Mouse (Mus musculus): ENCODE data around the gene Fem1b. TPM values are rescaled to one million over a fixed set of nuclear protein-coding genes. Genes with fewer than 3 reads are reported as not detected.
A peak's percentile ranks its signal among the peaks of the same experiment; 100 is the strongest.

Fem1b gene
- polyA plus RNA-seq, 1 experiment from 2014 or later = 37.6 TPM

DNA sequence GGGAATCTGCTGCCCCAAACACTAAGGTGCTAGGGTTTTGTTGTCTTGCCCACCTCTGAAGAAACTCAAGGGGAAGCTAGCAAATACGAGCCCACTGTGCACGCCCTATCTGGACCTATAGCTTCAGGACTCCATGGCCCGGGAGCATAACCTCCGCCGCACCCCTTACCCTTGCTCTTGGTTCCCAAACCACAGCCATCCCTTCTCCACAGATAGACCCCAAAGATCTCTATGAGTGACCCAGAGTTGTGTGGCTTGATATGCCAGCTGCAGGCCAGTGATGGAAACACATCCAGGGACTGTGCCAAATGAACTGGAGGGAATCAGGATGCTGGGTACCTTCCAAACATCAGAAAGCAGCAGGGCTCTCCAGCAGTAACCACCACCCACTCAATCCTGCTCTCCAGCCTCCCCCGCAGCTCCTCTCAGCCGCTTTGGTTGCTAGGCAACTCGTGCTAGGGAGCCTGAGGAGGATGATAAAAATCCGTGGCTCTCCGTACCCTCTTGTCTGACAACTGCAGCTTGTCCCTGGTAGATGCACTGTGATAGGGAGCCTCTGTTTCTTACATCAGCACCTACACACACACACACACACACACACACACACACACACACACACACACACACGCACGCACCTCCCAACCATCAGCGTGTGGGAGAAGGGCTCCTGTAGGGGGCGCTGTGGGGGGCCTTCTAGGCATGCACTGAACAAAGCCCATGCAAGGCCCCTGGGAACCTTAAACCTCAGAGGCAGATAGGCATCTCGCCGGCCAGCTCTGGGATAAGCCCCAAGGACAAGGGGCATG, 28.6 kb downstream of the Fem1b start:
- no peak; the same call in 1 of the 2 replicates for ATAC-seq (ENCODE audit: insufficient read depth)
- H3K27ac ChIP-seq (ENCODE audit: low read depth) = no peak overlapping the region
- no peak overlapping the region for H3K4me3 ChIP-seq (ENCODE audit: low read depth, low read length)
- peak; percentile 56 for TF ChIP-seq CTCF (IDR thresholded peaks at IDR 0.05; ENCODE audit: low read depth)
- no peak overlapping the region for H3K9ac ChIP-seq
- no peaks in the 10 kb centered on the region for H3K27me3 ChIP-seq (ENCODE audit: insufficient read depth, low read length)
- no peak overlapping the region for H3K4me2 ChIP-seq
- DNase-seq = peak; percentile 68
- H3K9me3 ChIP-seq (ENCODE audit: low read depth, low read length) = no peaks in the 10 kb centered on the region
- H3K4me1 ChIP-seq (ENCODE audit: insufficient read depth) = no peaks in the 10 kb centered on the region
- no peaks in the 10 kb centered on the region for H3K36me3 ChIP-seq (ENCODE audit: insufficient read depth)
- 39% methylated on average over 16 of the region's 16 CpGs for WGBS

GRCm38 (mm10) chr9:62781965-62782364, 29.8 kb downstream of the Fem1b start:
- Histone ChIP-seq H3K36me3 (ENCODE audit: insufficient read depth) (no peaks in the 10 kb centered on the region), H3K4me1 (ENCODE audit: insufficient read depth) (no peaks in the 10 kb centered on the region), H3K27me3 (ENCODE audit: insufficient read depth, low read length) (no peaks in the 10 kb centered on the region), H3K9ac (no peak overlapping the region), H3K9me3 (ENCODE audit: low read depth, low read length) (no peaks in the 10 kb centered on the region), H3K4me2 (no peak overlapping the region), H3K4me3 (ENCODE audit: low read depth, low read length) (no peak overlapping the region), H3K27ac (ENCODE audit: low read depth) (no peak overlapping the region)
- WGBS = 58% methylated on average over 3 of the region's 3 CpGs
- no peak for TF ChIP-seq CTCF (IDR thresholded peaks at IDR 0.05; ENCODE audit: low read depth)
- no peak for ATAC-seq (ENCODE audit: insufficient read depth)
- DNase-seq = peak; percentile 24

DNA sequence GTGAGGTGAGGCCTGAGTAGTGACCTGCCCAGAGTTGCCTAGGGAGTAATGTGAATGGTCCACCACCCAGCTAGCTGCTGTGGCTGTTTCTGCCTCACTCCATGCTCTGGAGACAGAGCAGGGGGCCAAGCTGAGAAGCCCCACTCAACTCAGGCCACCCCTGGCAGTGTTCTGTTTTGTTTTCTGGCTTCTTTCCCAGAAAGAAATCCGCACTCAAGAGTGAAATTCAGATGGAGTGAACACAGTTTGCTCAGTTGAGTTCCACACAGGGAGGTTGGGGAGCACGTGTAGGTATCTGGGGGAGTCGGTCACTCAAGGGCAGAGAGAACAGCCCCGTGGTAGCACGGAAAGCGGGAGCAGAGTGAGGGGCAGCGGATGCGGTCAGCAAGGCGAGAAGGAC, 33.0 kb downstream of the Fem1b start:
- no peak for ATAC-seq (ENCODE audit: insufficient read depth)
- Histone ChIP-seq H3K4me1 (ENCODE audit: insufficient read depth) (no peaks in the 10 kb centered on the region), H3K27ac (ENCODE audit: low read depth) (no peak overlapping the region), H3K27me3 (ENCODE audit: insufficient read depth, low read length) (no peaks in the 10 kb centered on the region), H3K4me3 (ENCODE audit: low read depth, low read length) (no peak overlapping the region), H3K9ac (no peak overlapping the region), H3K36me3 (ENCODE audit: insufficient read depth) (no peaks in the 10 kb centered on the region), H3K9me3 (ENCODE audit: low read depth, low read length) (no peaks in the 10 kb centered on the region), H3K4me2 (no peak overlapping the region)
- 81% methylated on average over 9 of the region's 9 CpGs for WGBS
- TF ChIP-seq CTCF (IDR thresholded peaks at IDR 0.05; ENCODE audit: low read depth) = no peak
- peak; percentile 52 for DNase-seq

GRCm38 (mm10) chr9:62777461-62777860, 34.3 kb downstream of the Fem1b start:
- peak; percentile 82 for DNase-seq
- Histone ChIP-seq H3K27me3 (ENCODE audit: insufficient read depth, low read length) (no peaks in the 10 kb centered on the region), H3K9me3 (ENCODE audit: low read depth, low read length) (no peaks in the 10 kb centered on the region), H3K36me3 (ENCODE audit: insufficient read depth) (no peaks in the 10 kb centered on the region), H3K9ac (no peak overlapping the region), H3K4me2 (no peak overlapping the region), H3K4me1 (ENCODE audit: insufficient read depth) (no peaks in the 10 kb centered on the region), H3K4me3 (ENCODE audit: low read depth, low read length) (no peak overlapping the region), H3K27ac (ENCODE audit: low read depth) (no peak overlapping the region)
- peak; percentile 42 for ATAC-seq (ENCODE audit: insufficient read depth)
- 5% methylated on average over 5 of the region's 5 CpGs for WGBS
- peak; percentile 88 for TF ChIP-seq CTCF (IDR thresholded peaks at IDR 0.05; ENCODE audit: low read depth)

DNA sequence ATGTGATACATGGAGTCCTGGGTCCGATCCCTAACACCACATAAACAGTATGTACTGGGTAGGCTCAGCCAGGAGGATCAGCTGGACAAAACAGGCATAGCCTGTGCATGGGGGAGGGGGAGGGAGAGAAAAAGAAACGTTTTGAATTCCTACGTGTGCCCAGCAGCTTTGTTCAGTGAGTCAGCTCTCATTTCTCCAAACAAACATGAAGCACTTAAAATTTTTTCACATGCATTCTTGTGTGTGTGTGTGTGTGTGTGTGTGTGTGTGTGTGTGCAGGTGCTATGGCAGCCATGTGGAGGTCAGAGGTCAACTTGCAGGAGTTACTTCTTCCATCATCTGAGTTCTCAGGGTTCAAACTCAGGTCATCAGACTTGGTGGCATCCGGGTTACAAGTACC, 36.3 kb downstream of the Fem1b start:
- Histone ChIP-seq H3K9me3 (ENCODE audit: low read depth, low read length) (no peaks in the 10 kb centered on the region), H3K27ac (ENCODE audit: low read depth) (no peak overlapping the region), H3K4me3 (ENCODE audit: low read depth, low read length) (no peak overlapping the region), H3K36me3 (ENCODE audit: insufficient read depth) (no peaks in the 10 kb centered on the region), H3K9ac (no peak overlapping the region), H3K27me3 (ENCODE audit: insufficient read depth, low read length) (no peaks in the 10 kb centered on the region), H3K4me1 (ENCODE audit: insufficient read depth) (no peaks in the 10 kb centered on the region), H3K4me2 (no peak overlapping the region)
- 22% methylated on average over 4 of the region's 4 CpGs for WGBS
- DNase-seq (peak; percentile 29), ATAC-seq (ENCODE audit: insufficient read depth) (no peak; the same call in 1 of the 2 replicates)
- no peak for TF ChIP-seq CTCF (IDR thresholded peaks at IDR 0.05; ENCODE audit: low read depth)

GRCm38 (mm10) chr9:62772746-62773145, 39.0 kb downstream of the Fem1b start:
- Histone ChIP-seq H3K4me3 (ENCODE audit: low read depth, low read length) (no peak overlapping the region), H3K36me3 (ENCODE audit: insufficient read depth) (no peaks in the 10 kb centered on the region), H3K9ac (no peak overlapping the region), H3K4me2 (no peak overlapping the region), H3K4me1 (ENCODE audit: insufficient read depth) (no peaks in the 10 kb centered on the region), H3K9me3 (ENCODE audit: low read depth, low read length) (no peaks in the 10 kb centered on the region), H3K27me3 (ENCODE audit: insufficient read depth, low read length) (no peaks in the 10 kb centered on the region), H3K27ac (ENCODE audit: low read depth) (no peak overlapping the region)
- DNase-seq (peak; percentile 40), ATAC-seq (ENCODE audit: insufficient read depth) (no peak)
- 44% methylated on average over 8 of the region's 8 CpGs for WGBS
- 0 out of 2 replicates have a peak, but pooled peaks have one; percentile 14 for TF ChIP-seq CTCF (IDR thresholded peaks at IDR 0.05; ENCODE audit: low read depth)

DNA sequence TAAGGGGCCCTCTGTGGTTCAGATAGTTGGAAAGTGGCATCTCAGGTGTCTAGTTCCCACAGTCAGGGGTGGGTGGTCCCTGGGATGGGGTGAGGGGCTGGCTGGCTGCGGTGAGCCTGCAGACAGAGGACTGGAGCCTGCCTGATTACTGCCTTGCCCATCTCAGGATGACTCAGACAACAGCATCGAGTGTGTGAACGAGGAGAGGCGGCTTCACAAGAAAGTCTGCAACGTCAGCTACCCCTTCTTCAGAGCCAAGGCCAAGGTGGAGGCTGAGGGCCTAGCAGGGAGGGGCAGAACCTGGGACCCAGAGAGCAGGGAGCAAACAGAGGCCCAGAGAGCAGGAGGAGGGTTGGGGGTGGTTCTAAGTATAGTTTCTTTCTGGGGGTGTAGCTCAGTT, 43.4 kb downstream of the Fem1b start:
- Histone ChIP-seq H3K4me3 (ENCODE audit: low read depth, low read length) (no peak overlapping the region), H3K27me3 (ENCODE audit: insufficient read depth, low read length) (no peaks in the 10 kb centered on the region; the same call in 1 of the 2 replicates), H3K9me3 (ENCODE audit: low read depth, low read length) (no peaks in the 10 kb centered on the region), H3K4me2 (no peak overlapping the region), H3K4me1 (ENCODE audit: insufficient read depth) (0 out of 2 replicates have a peak, but pooled peaks cover under 1% of the 10 kb centered on the region), H3K9ac (no peak overlapping the region), H3K27ac (ENCODE audit: low read depth) (no peak overlapping the region), H3K36me3 (ENCODE audit: insufficient read depth) (no peaks in the 10 kb centered on the region)
- 67% methylated on average over 5 of the region's 5 CpGs for WGBS
- ATAC-seq (ENCODE audit: insufficient read depth) = no peak
- TF ChIP-seq CTCF (IDR thresholded peaks at IDR 0.05; ENCODE audit: low read depth) = no peak
- no peak for DNase-seq

Data from lung, embryonic 14.5 days (tissue).